Mouse (Mus musculus) CH12.LX (cell line): ENCODE data around the gene Fhit. TPM values are rescaled to one million over a fixed set of nuclear protein-coding genes. Genes with fewer than 3 reads are reported as not detected.

Experiments
- DNase-seq: peaks from one replicate; pipeline ENCODE4 v3.0.0-alpha.2; 2013; ENCODE audit errors: extremely low read depth
- H3K27ac ChIP-seq: 2 replicates; pipeline ENCODE4 v1.5.1; 2012; ENCODE audit warnings: low read depth, mild to moderate bottlenecking, control low read depth, moderate library complexity; ENCODE audit not compliant: insufficient read depth
- H3K27me3 ChIP-seq: replicated peaks from 2 replicates; pipeline ENCODE3; 2012; ENCODE audit warnings: inconsistent platforms
- H3K36me3 ChIP-seq, 2 experiments: replicated peaks in 1 of 2; 2 replicates each; pipeline versions ENCODE3 to v1.6.1; 2012; ENCODE audit warnings: inconsistent platforms in 1 of 2, low read length in 1 of 2, mild to moderate bottlenecking in 1 of 2, mixed read lengths in 1 of 2, moderate library complexity in 1 of 2; ENCODE audit not compliant: control insufficient read depth in 1 of 2, insufficient read depth in 1 of 2
- H3K4me1 ChIP-seq, 2 experiments: 2 replicates each; pipeline ENCODE4 v1.6.1; 2012; ENCODE audit warnings: inconsistent platforms in 1 of 2, moderate library complexity in 1 of 2; ENCODE audit not compliant: insufficient read depth in 2 of 2, control insufficient read depth in 1 of 2
- H3K4me2 ChIP-seq: 2 replicates; pipeline ENCODE4 v1.6.1; 2012; ENCODE audit warnings: low read depth, mild to moderate bottlenecking, control low read depth; ENCODE audit not compliant: poor library complexity, insufficient read depth, severe bottlenecking
- H3K4me3 ChIP-seq, 3 experiments: fragments of 150-350 bp in 1 of 3; sonication (generic) in 1 of 3; replicated peaks in 1 of 3; 2 replicates each; pipeline versions ENCODE3 to v1.5.1; 2011 to 2012; ENCODE audit warnings: low read depth in 2 of 3, low read length in 2 of 3, mild to moderate bottlenecking in 2 of 3, moderate library complexity in 2 of 3, control low read depth in 1 of 3, improper control_type of control experiment in 1 of 3, inconsistent platforms in 1 of 3, mixed read lengths in 1 of 3; ENCODE audit not compliant: poor library complexity in 1 of 3
- H3K79me2 ChIP-seq: replicated peaks from 2 replicates; pipeline ENCODE4 v1.6.1; 2012; ENCODE audit warnings: mild to moderate bottlenecking, moderate library complexity; ENCODE audit not compliant: control insufficient read depth, poor library complexity, insufficient read depth, severe bottlenecking; ENCODE audit errors: extremely low read depth
- H3K9ac ChIP-seq: 2 replicates; pipeline ENCODE4 v1.6.1; 2012; ENCODE audit warnings: low read depth, mild to moderate bottlenecking, control low read depth, moderate library complexity; ENCODE audit not compliant: insufficient read depth
- H3K9me3 ChIP-seq: replicated peaks from 2 replicates; pipeline ENCODE3; 2012; ENCODE audit warnings: low read length, inconsistent platforms, mixed read lengths
- BHLHE40 ChIP-seq: IDR thresholded peaks from 2 replicates; pipeline ENCODE4 v1.6.1; 2011; ENCODE audit warnings: mild to moderate bottlenecking, low read depth, low read length, improper control_type of control experiment
- CHD1 ChIP-seq: IDR thresholded peaks from 2 replicates; pipeline ENCODE4 v1.6.1; 2012; ENCODE audit warnings: low read depth, low read length, improper control_type of control experiment, inconsistent platforms
- CHD2 ChIP-seq: IDR thresholded peaks from 2 replicates; pipeline ENCODE4 v1.6.1; 2011; ENCODE audit warnings: low read length, improper control_type of control experiment
- ELF1 ChIP-seq: IDR thresholded peaks from 2 replicates; pipeline ENCODE4 v1.6.1; 2014; ENCODE audit warnings: low read depth, mild to moderate bottlenecking, inconsistent platforms, low read length, improper control_type of control experiment
- IRF4 ChIP-seq: IDR thresholded peaks from 2 replicates; pipeline ENCODE4 v1.6.1; 2014; ENCODE audit warnings: low read depth, mild to moderate bottlenecking, inconsistent platforms, low read length, improper control_type of control experiment
- MAFK ChIP-seq: IDR thresholded peaks from 2 replicates; pipeline ENCODE4 v1.6.1; 2011; ENCODE audit warnings: low read length, improper control_type of control experiment; ENCODE audit not compliant: insufficient replicate concordance
- MAZ ChIP-seq: IDR thresholded peaks from 2 replicates; pipeline ENCODE4 v1.6.1; 2012; ENCODE audit warnings: low read depth, mild to moderate bottlenecking, inconsistent platforms, low read length, improper control_type of control experiment, moderate library complexity
- MYC ChIP-seq: IDR thresholded peaks from 2 replicates; pipeline ENCODE4 v1.6.1; 2011; ENCODE audit warnings: low read depth, mild to moderate bottlenecking, improper control_type of control experiment, low read length
- POLR2AphosphoS2 ChIP-seq: IDR thresholded peaks from 2 replicates; pipeline ENCODE4 v1.6.1; 2011; ENCODE audit warnings: low read depth, low read length, improper control_type of control experiment
- RCOR1 ChIP-seq: conservative IDR thresholded peaks from 2 replicates; pipeline ENCODE4 v1.6.1; 2012; ENCODE audit warnings: low read depth, mild to moderate bottlenecking, inconsistent platforms, low read length, improper control_type of control experiment
- SMC3 ChIP-seq: IDR thresholded peaks from 2 replicates; pipeline ENCODE4 v1.6.1; 2011; ENCODE audit warnings: low read depth, low read length, improper control_type of control experiment
- TBP ChIP-seq: conservative IDR thresholded peaks from 2 replicates; pipeline ENCODE4 v1.6.1; 2011; ENCODE audit warnings: low read depth, low read length, improper control_type of control experiment
- UBTF ChIP-seq: IDR thresholded peaks from 2 replicates; pipeline ENCODE4 v1.6.1; 2012; ENCODE audit warnings: low read depth, mild to moderate bottlenecking, inconsistent platforms, low read length, improper control_type of control experiment, moderate library complexity
- dilution Hi-C: fragments of 300-500 bp; cut with MboI; formaldehyde crosslinking; loops from 2 replicates; pipeline ENCODE4 v1.14.3; 2020; ENCODE audit warnings: low sequenced_read_pairs; ENCODE audit not compliant: extremely low pct_unique_long_range_greater_than_20kb, extremely low pct_ligation_motif_present
- in situ Hi-C: fragments of 300-500 bp; cut with MboI; formaldehyde crosslinking; loops from 3 replicates; pipeline ENCODE4 v1.14.3; 2019; ENCODE audit warnings: low sequenced_read_pairs, low pct_ligation_motif_present, low pct_unique_long_range_greater_than_20kb, mixed read lengths
- polyA plus RNA-seq: library from polyadenylated mRNA; unstranded; fragments of >175 nt; gene quantifications from 2 replicates; pipeline ENCODE4 v1.2.1, GENCODE M21; 2012; ENCODE audit warnings: low read depth; ENCODE audit not compliant: insufficient read length
- total RNA-seq, 2 experiments: library from RNA; depleted of rRNA; stranded (reverse); fragments of 300-350 nt in 1 of 2; fragments of >200 nt in 1 of 2; gene quantifications; 2 replicates each; pipeline ENCODE4 v1.2.3; 2012 to 2014

Gene Fhit
- total and polyA plus RNA-seq, 3 experiments: 0.64 to 1.9 (median 0.64) TPM

DNA sequence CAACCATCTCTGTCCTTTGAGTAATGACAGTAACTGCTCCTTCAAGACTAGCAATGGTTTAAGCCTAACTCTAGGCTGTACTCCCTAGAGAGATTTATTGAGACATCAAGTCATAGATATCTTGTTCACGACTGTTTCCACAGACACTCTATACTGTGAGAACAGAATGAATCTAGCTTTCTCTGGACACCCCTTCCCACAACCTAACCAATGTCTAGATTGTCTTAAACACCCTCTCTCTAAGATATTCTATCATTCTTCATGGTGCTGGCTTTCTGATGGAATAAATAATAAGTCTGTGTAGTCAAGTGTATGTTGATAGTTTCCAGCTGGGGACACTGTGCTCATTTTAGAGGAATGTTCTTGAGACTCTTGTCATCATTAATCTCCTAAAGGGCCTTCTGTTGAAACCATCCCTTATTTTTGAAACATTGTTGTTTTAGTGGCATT is 1148.0 kb downstream of the Fhit start:
- in situ Hi-C loops: no loop called here
- no peak for DNase-seq
- no peak overlapping the region for H3K27ac ChIP-seq
- dilution Hi-C loops: no loop called here
- H3K36me3 ChIP-seq: no peaks in the 10 kb centered on the region
- no peak overlapping the region for H3K4me3 ChIP-seq
- no peak overlapping the region for H3K4me2 ChIP-seq
- H3K79me2 ChIP-seq: no peaks in the 10 kb centered on the region
- H3K9me3 ChIP-seq: no peaks in the 10 kb centered on the region
- TF ChIP-seq POLR2AphosphoS2 (no peak), IRF4 (no peak), MAZ (no peak), SMC3 (no peak)
- TF ChIP-seq, all 38 proteins: peak for 0
- no peaks in the 10 kb centered on the region for H3K27me3 ChIP-seq
- peaks cover 0 to 8% of the 10 kb centered on the region in 2 experiments; a peak in 1 of 4 replicates for H3K4me1 ChIP-seq
- H3K9ac ChIP-seq: no peak overlapping the region

DNA sequence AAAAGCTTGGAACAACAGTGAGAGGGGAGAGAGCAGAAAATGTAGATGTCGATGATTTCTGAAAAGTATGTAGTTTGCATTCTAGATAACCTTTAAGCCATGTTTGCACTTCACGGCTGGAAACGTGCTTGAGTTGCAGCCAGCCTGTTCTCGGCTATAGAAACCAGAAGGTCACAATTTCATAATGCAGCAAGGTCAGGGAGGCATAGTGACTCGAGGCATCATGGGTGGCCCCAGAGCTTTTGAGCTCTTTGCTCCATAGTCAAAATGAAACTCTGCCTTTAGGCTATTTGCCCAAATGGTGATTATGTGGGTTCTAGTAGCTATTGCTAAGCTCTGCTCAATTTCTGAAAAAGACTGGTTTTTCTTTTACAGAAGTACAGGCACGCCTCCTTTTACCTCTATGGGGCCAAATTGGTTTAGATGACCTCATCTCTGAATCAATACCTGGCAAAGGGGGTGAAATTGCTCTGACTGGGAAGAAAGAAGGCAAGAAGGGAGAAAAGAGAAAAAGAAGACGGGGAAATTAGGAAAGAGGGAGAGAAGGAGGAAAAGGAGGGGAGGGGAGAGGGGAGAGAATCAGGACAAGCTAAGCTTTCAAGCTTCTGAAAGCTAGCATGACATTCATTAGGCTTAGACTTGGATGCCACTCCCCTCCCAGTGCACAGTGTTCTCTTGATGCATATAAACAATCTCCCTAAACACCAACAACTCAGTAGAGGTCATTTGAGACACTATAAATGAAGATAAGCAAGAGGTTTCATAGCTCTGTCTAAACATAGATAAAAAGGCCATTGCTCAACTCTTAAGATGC is 1148.6 kb downstream of the Fhit start:
- Histone ChIP-seq H3K27ac (no peak overlapping the region), H3K4me1 (peaks cover 0 to 8% of the 10 kb centered on the region in 2 experiments; a peak in 1 of 4 replicates), H3K27me3 (no peaks in the 10 kb centered on the region), H3K4me3 (no peak overlapping the region), H3K79me2 (no peaks in the 10 kb centered on the region), H3K4me2 (peak overlapping the region; percentile 22; the same call in 1 of the 2 replicates), H3K9me3 (no peaks in the 10 kb centered on the region), H3K36me3 (no peaks in the 10 kb centered on the region), H3K9ac (no peak overlapping the region)
- DNase-seq: peak; percentile 13
- dilution Hi-C loops (no loop called here), in situ Hi-C loops (no loop called here)
- TF ChIP-seq BHLHE40: no peak
- no peak for TF ChIP-seq MYC
- no peak for TF ChIP-seq CHD2
- no peak for TF ChIP-seq UBTF
- no peak for TF ChIP-seq RCOR1
- no peak for TF ChIP-seq ELF1
- TF ChIP-seq IRF4: no peak
- TF ChIP-seq CHD1: no peak
- no peak for TF ChIP-seq TBP
- no peak for TF ChIP-seq MAFK
